Mouse (Mus musculus) lung, embryonic 15.5 days (tissue): ENCODE measurements around the gene Iqsec1. TPM values are rescaled to one million over a fixed set of nuclear protein-coding genes. Genes with fewer than 3 reads are reported as not detected.
"Not testable (repeated sequence)": the region's sequence is repeated elsewhere in the genome, so short reads cannot be mapped to it uniquely, and the experiment has no call there.

ENCODE experiments used
- ATAC-seq: fragments of 200-750 bp; cut with Nextera tagmentation; 2 replicates; pipeline ENCODE4 v1.8.0; 2017; ENCODE audit warnings: moderate number of reproducible peaks, borderline replicate concordance; ENCODE audit not compliant: low FRiP score, low TSS enrichment; ENCODE audit errors: extremely low read depth
- H3K27ac ChIP-seq: fragments of 300-500 bp; sonication (generic); 2 replicates; pipeline ENCODE4 v1.5.1; 2015; ENCODE audit warnings: moderate library complexity, mild to moderate bottlenecking, inconsistent platforms
- H3K27me3 ChIP-seq: fragments of 300-500 bp; sonication (generic); 2 replicates; pipeline ENCODE4 v1.6.1; 2015; ENCODE audit warnings: inconsistent platforms
- H3K36me3 ChIP-seq: fragments of 300-500 bp; sonication (generic); 2 replicates; pipeline ENCODE4 v1.6.1; 2015; ENCODE audit warnings: inconsistent platforms
- H3K4me1 ChIP-seq: fragments of 300-500 bp; sonication (generic); 2 replicates; pipeline ENCODE4 v1.6.1; 2015; ENCODE audit warnings: inconsistent platforms
- H3K4me2 ChIP-seq: fragments of 300-500 bp; sonication (generic); 2 replicates; pipeline ENCODE4 v1.6.1; 2015; ENCODE audit warnings: inconsistent platforms, mild to moderate bottlenecking, moderate library complexity
- H3K4me3 ChIP-seq: fragments of 300-500 bp; sonication (generic); 2 replicates; pipeline ENCODE4 v1.5.1; 2015; ENCODE audit warnings: mild to moderate bottlenecking, inconsistent platforms
- H3K9ac ChIP-seq: fragments of 300-500 bp; sonication (generic); 2 replicates; pipeline ENCODE4 v1.6.1; 2015; ENCODE audit warnings: inconsistent platforms
- H3K9me3 ChIP-seq: fragments of 300-500 bp; sonication (generic); 2 replicates; pipeline ENCODE4 v1.6.1; 2016; ENCODE audit warnings: inconsistent platforms
- WGBS: fragments of 180-500 bp; shearing (Covaris S2); methylation state at CpG from one replicate; pipeline ENCODE4 v1.1.7; 2015; 5-methylcytosine and 5-hydroxymethylcytosine counted together
- polyA plus RNA-seq: library from polyadenylated mRNA; unstranded; fragments of >200 nt; fragmentation: Nextera tagmentation; extraction: Ambion mirVana; gene quantifications from 2 replicates; pipeline ENCODE4 v1.2.1, GENCODE M21; 2015

The Iqsec1 gene
- polyA plus RNA-seq, 1 experiment from 2014 or later = 12.3 TPM

GRCm38 (mm10) chr6:90656344-90656850 lies 332.1 kb downstream of the Iqsec1 start:
- ATAC-seq, H3K27ac ChIP-seq, H3K9ac ChIP-seq, H3K9me3 ChIP-seq, H3K27me3 ChIP-seq, H3K4me2 ChIP-seq, H3K36me3 ChIP-seq, H3K4me3 ChIP-seq: not testable (repeated sequence)
- 68% methylated on average over 2 of the region's 2 CpGs for WGBS
- peaks cover 19% of the 10 kb centered on the region for H3K4me1 ChIP-seq

- Histone ChIP-seq H3K4me1 (0 out of 2 replicates have a peak, but pooled peaks cover 2% of the 10 kb centered on the region), H3K27ac (no peak overlapping the region), H3K4me2 (no peak overlapping the region), H3K9ac (no peak overlapping the region), H3K36me3 (no peaks in the 10 kb centered on the region), H3K27me3 (no peaks in the 10 kb centered on the region), H3K4me3 (no peak overlapping the region), H3K9me3 (no peaks in the 10 kb centered on the region)
- WGBS = 37% methylated on average over 2 of the region's 2 CpGs
- ATAC-seq = no peak
Measured at GRCm38 (mm10) chr6:90653736-90654135, 334.7 kb downstream of the Iqsec1 start.

- Histone ChIP-seq H3K9me3 (no peaks in the 10 kb centered on the region), H3K9ac (no peak overlapping the region), H3K27me3 (no peaks in the 10 kb centered on the region), H3K27ac (no peak overlapping the region), H3K4me1 (0 out of 2 replicates have a peak, but pooled peaks cover 2% of the 10 kb centered on the region), H3K4me3 (no peak overlapping the region), H3K4me2 (no peak overlapping the region), H3K36me3 (no peaks in the 10 kb centered on the region)
- WGBS = 29% methylated on average over 1 of the region's 1 CpGs
- ATAC-seq = peak; percentile 65; the same call in 1 of the 2 replicates
Measured at GRCm38 (mm10) chr6:90650634-90651033, 337.9 kb downstream of the Iqsec1 start.

- Histone ChIP-seq H3K27me3 (no peaks in the 10 kb centered on the region), H3K27ac (no peak overlapping the region), H3K9ac (no peak overlapping the region), H3K4me3 (no peak overlapping the region), H3K36me3 (no peaks in the 10 kb centered on the region), H3K9me3 (no peaks in the 10 kb centered on the region), H3K4me2 (no peak overlapping the region), H3K4me1 (0 out of 2 replicates have a peak, but pooled peaks cover 2% of the 10 kb centered on the region)
- no peak for ATAC-seq
- WGBS = 53% methylated on average over 4 of the region's 4 CpGs
Measured at GRCm38 (mm10) chr6:90649279-90649678, 339.2 kb downstream of the Iqsec1 start.

- WGBS = 92% methylated on average over 6 of the region's 6 CpGs
Measured at GRCm38 (mm10) chr6:90648391-90648790, 340.1 kb downstream of the Iqsec1 start.

GRCm38 (mm10) chr6:90644965-90645364 lies 343.5 kb downstream of the Iqsec1 start:
- Histone ChIP-seq H3K27me3 (no peaks in the 10 kb centered on the region), H3K9ac (no peak overlapping the region), H3K9me3 (no peaks in the 10 kb centered on the region), H3K4me3 (no peak overlapping the region), H3K4me1 (no peaks in the 10 kb centered on the region), H3K4me2 (no peak overlapping the region), H3K27ac (no peak overlapping the region), H3K36me3 (no peaks in the 10 kb centered on the region)
- peak; percentile 16; the same call in 1 of the 2 replicates for ATAC-seq
- WGBS = 55% methylated on average over 4 of the region's 4 CpGs

More at GRCm38 (mm10) chr6:90648391-90648790, 340.1 kb downstream of the Iqsec1 start:
- Histone ChIP-seq H3K4me3 (no peak overlapping the region), H3K9me3 (no peaks in the 10 kb centered on the region), H3K27me3 (no peaks in the 10 kb centered on the region), H3K36me3 (no peaks in the 10 kb centered on the region), H3K9ac (no peak overlapping the region), H3K27ac (no peak overlapping the region), H3K4me2 (no peak overlapping the region), H3K4me1 (0 out of 2 replicates have a peak, but pooled peaks cover 2% of the 10 kb centered on the region)
- ATAC-seq = no peak

- ATAC-seq = no peak
- Histone ChIP-seq H3K9me3 (no peaks in the 10 kb centered on the region), H3K9ac (no peak overlapping the region), H3K27ac (no peak overlapping the region), H3K4me3 (no peak overlapping the region), H3K36me3 (no peaks in the 10 kb centered on the region), H3K27me3 (no peaks in the 10 kb centered on the region), H3K4me1 (no peaks in the 10 kb centered on the region), H3K4me2 (no peak overlapping the region)
- 80% methylated on average over 3 of the region's 3 CpGs for WGBS
Measured at GRCm38 (mm10) chr6:90643057-90643456, 345.4 kb downstream of the Iqsec1 start.

GRCm38 (mm10) chr6:90635611-90636010 lies 352.9 kb downstream of the Iqsec1 start:
- Histone ChIP-seq H3K9me3 (no peaks in the 10 kb centered on the region), H3K4me1 (no peaks in the 10 kb centered on the region), H3K27ac (no peak overlapping the region), H3K27me3 (no peaks in the 10 kb centered on the region), H3K36me3 (no peaks in the 10 kb centered on the region), H3K4me2 (no peak overlapping the region), H3K9ac (no peak overlapping the region), H3K4me3 (no peak overlapping the region)
- WGBS = 55% methylated on average over 3 of the region's 3 CpGs
- ATAC-seq = no peak

GRCm38 (mm10) chr6:90635081-90635480 lies 353.4 kb downstream of the Iqsec1 start:
- Histone ChIP-seq H3K27ac (no peak overlapping the region), H3K9me3 (no peaks in the 10 kb centered on the region), H3K27me3 (no peaks in the 10 kb centered on the region), H3K36me3 (no peaks in the 10 kb centered on the region), H3K4me3 (no peak overlapping the region), H3K4me2 (no peak overlapping the region), H3K9ac (no peak overlapping the region), H3K4me1 (no peaks in the 10 kb centered on the region)
- no peak for ATAC-seq
- 35% methylated on average over 4 of the region's 4 CpGs for WGBS

- H3K9me3 ChIP-seq, H3K4me2 ChIP-seq, H3K27ac ChIP-seq, H3K27me3 ChIP-seq, H3K9ac ChIP-seq, H3K36me3 ChIP-seq, ATAC-seq, H3K4me1 ChIP-seq, H3K4me3 ChIP-seq: not testable (repeated sequence)
- 67% methylated on average over 3 of the region's 3 CpGs for WGBS
Measured at GRCm38 (mm10) chr6:90632526-90632925, 356.0 kb downstream of the Iqsec1 start.

GRCm38 (mm10) chr6:90630427-90630826 lies 358.1 kb downstream of the Iqsec1 start:
- ATAC-seq = no peak
- no peaks in the 10 kb centered on the region for H3K27me3 ChIP-seq
- no peak overlapping the region for H3K27ac ChIP-seq
- no peaks in the 10 kb centered on the region for H3K36me3 ChIP-seq
- WGBS = 89% methylated on average over 7 of the region's 7 CpGs
- no peaks in the 10 kb centered on the region for H3K9me3 ChIP-seq
- no peak overlapping the region for H3K9ac ChIP-seq
- no peaks in the 10 kb centered on the region for H3K4me1 ChIP-seq
- no peak overlapping the region for H3K4me2 ChIP-seq
- H3K4me3 ChIP-seq = no peak overlapping the region

GRCm38 (mm10) chr6:90629506-90629905 lies 359.0 kb downstream of the Iqsec1 start:
- ATAC-seq = no peak

GRCm38 (mm10) chr6:90627556-90627955 lies 360.9 kb downstream of the Iqsec1 start:
- ATAC-seq = no peak
- no peak overlapping the region for H3K4me3 ChIP-seq
- H3K27ac ChIP-seq = no peak overlapping the region
- no peaks in the 10 kb centered on the region for H3K9me3 ChIP-seq
- H3K27me3 ChIP-seq = no peaks in the 10 kb centered on the region
- peaks cover 20% of the 10 kb centered on the region for H3K4me1 ChIP-seq
- H3K36me3 ChIP-seq = no peaks in the 10 kb centered on the region
- H3K4me2 ChIP-seq = no peak overlapping the region
- H3K9ac ChIP-seq = no peak overlapping the region
- 83% methylated on average over 4 of the region's 4 CpGs for WGBS

More at GRCm38 (mm10) chr6:90629506-90629905, 359.0 kb downstream of the Iqsec1 start:
- Histone ChIP-seq H3K9ac (no peak overlapping the region), H3K27ac (no peak overlapping the region), H3K4me2 (no peak overlapping the region), H3K4me3 (no peak overlapping the region), H3K27me3 (no peaks in the 10 kb centered on the region), H3K4me1 (peaks cover 4% of the 10 kb centered on the region), H3K9me3 (no peaks in the 10 kb centered on the region), H3K36me3 (no peaks in the 10 kb centered on the region)
- WGBS = 75% methylated on average over 6 of the region's 6 CpGs
